Mouse (Mus musculus): Measurements from ENCODE around the gene AC141477.1.

DNA sequence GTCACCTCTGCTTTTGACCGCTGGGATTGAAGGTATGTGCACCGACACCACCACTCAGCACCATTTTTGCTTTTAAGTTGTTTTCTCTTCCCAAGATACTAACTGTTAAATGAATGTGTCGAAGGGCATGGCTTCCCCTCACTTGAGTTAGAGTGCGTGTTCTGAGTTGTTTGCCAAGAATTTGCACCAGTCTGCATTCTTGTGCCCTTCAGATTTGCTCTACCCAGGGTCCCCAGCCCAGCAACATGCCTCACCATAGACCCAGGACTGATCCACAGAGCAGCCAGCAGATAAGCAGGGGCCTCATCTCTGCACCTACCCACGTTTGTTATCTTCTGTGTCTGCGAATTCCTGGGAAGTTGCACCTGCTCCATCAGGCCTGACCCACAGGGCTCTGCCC is 41.2 kb upstream of the AC141477.1 start:
- TF ChIP-seq CTCF (IDR thresholded peaks at IDR 0.05; ENCODE audit: low read depth, low read length) = no peak
- no peak for TF ChIP-seq TAL1 (conservative IDR thresholded peaks at IDR 0.05; ENCODE audit: low read depth, low read length)
- TF ChIP-seq POLR2AphosphoS5 (IDR thresholded peaks at IDR 0.05; ENCODE audit: insufficient replicate concordance, low read depth, low read length) = no peak
- no peak for TF ChIP-seq GATA1 (IDR thresholded peaks at IDR 0.05; ENCODE audit: borderline replicate concordance, low read length)
